Mouse (Mus musculus) kidney, embryonic 14.5 days (tissue): Measurements from ENCODE around the gene Ube2v1. TPM values are rescaled to one million over a fixed set of nuclear protein-coding genes. Genes with fewer than 3 reads are reported as not detected.

Experiments used
- ATAC-seq: fragments of 200-750 bp; cut with Nextera tagmentation; 2 replicates; pipeline ENCODE4 v1.8.0; 2017; ENCODE audit warnings: moderate number of reproducible peaks, mild to moderate bottlenecking, moderate TSS enrichment, moderate library complexity; ENCODE audit not compliant: low FRiP score, low TSS enrichment
- H3K27ac ChIP-seq: fragments of 300-500 bp; sonication (generic); 2 replicates; pipeline ENCODE4 v1.5.1; 2014; ENCODE audit warnings: low read depth, mild to moderate bottlenecking, low read length, moderate library complexity, mixed read lengths
- H3K27me3 ChIP-seq: fragments of 300-500 bp; sonication (generic); 2 replicates; pipeline ENCODE4 v1.6.1; 2014; ENCODE audit warnings: mild to moderate bottlenecking, low read length; ENCODE audit not compliant: control insufficient read depth, insufficient read depth
- H3K36me3 ChIP-seq: fragments of 300-500 bp; sonication (generic); 2 replicates; pipeline ENCODE4 v1.6.1; 2014; ENCODE audit warnings: low read length, mixed read lengths; ENCODE audit not compliant: control insufficient read depth, insufficient read depth
- H3K4me1 ChIP-seq: fragments of 300-500 bp; sonication (generic); 2 replicates; pipeline ENCODE4 v1.6.1; 2014; ENCODE audit warnings: low read length, mixed read lengths; ENCODE audit not compliant: control insufficient read depth, insufficient read depth
- H3K4me2 ChIP-seq: fragments of 300-500 bp; sonication (generic); replicated peaks from 2 replicates; pipeline ENCODE4 v1.6.1; 2014; ENCODE audit warnings: low read depth, mild to moderate bottlenecking, low read length
- H3K4me3 ChIP-seq: fragments of 300-500 bp; sonication (generic); 2 replicates; pipeline ENCODE4 v1.5.1; 2014; ENCODE audit warnings: mild to moderate bottlenecking, low read length
- H3K9ac ChIP-seq: fragments of 300-500 bp; sonication (generic); 2 replicates; pipeline ENCODE4 v1.6.1; 2014; ENCODE audit warnings: low read depth, mild to moderate bottlenecking, low read length, moderate library complexity
- H3K9me3 ChIP-seq: fragments of 300-500 bp; sonication (generic); 2 replicates; pipeline ENCODE4 v1.6.1; 2016; ENCODE audit warnings: low read length; ENCODE audit not compliant: control insufficient read depth
- WGBS: fragments of 180-500 bp; shearing (Covaris S2); extraction: QIAGEN DNeasy Blood & Tissue Kit; methylation state at CpG from one replicate; pipeline ENCODE4 v1.1.7; 2014; 5-methylcytosine and 5-hydroxymethylcytosine counted together
- polyA plus RNA-seq: library from polyadenylated mRNA; unstranded; fragments of >200 nt; fragmentation: Nextera tagmentation; extraction: Ambion mirVana; gene quantifications from 2 replicates; pipeline ENCODE4 v1.2.1, GENCODE M21; 2014

The Ube2v1 gene
- polyA plus RNA-seq, 1 experiment from 2014 or later, result 283 TPM

DNA sequence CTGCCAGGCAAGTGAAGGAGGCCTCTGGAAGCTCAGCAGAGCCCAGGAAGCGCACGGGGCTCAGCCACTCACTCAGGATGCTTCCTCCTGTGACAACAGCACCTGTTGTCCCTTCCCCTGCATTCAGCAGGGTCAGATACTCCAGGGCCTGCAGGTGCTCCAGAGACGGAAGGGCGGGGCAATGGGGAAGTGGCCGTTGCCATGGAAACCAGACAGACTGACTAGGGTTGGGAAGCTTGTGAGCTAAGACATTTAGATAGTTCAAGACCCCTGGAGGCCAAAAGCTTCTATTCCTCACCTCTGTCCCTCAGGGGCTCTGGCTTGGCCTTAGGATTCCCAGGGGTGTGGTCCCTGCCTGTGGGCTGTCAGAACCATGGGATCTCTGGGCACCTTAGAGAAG, 53.4 kb downstream of the Ube2v1 start:
- ATAC-seq, result no peak
- Histone ChIP-seq H3K4me2 (no peak overlapping the region), H3K4me3 (no peak overlapping the region), H3K27ac (no peak overlapping the region), H3K4me1 (peaks cover 18% of the 10 kb centered on the region), H3K9me3 (no peaks in the 10 kb centered on the region), H3K9ac (no peak overlapping the region), H3K27me3 (no peaks in the 10 kb centered on the region), H3K36me3 (no peaks in the 10 kb centered on the region)
- 54% methylated on average over 5 of the region's 5 CpGs for WGBS

DNA sequence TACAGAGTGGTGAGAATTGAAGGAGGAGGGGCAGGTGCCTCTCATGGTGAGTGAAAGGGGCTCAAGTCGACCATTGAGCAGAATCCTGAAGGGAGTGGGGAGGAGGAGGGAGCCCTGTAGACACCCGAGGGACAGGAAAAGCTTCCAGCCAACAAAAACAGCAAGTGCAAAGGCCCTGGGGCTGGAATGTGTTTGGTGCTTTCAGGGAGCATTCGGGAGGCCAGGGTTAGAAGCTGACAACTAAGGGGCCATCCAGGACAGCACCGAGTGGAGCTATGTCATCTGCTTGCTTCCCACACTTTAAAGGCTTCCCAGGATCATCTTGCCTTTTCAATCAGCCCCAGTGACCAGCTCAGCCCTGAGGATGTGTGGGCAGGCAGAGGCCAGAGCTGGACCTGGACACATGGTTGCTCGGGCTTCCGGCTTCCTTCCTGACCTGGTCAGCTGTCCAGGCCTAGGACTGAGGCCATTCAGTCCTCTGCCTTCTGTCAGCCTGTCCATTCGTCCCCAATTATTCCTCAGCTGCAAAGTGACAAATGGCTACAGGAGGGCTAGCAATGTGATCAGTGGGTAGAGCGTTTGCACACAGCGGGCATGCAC, 54.6 kb downstream of the Ube2v1 start:
- Histone ChIP-seq H3K9ac (no peak overlapping the region), H3K27ac (0 out of 2 replicates have a peak overlapping the region, but pooled peaks have one; percentile 11), H3K9me3 (no peaks in the 10 kb centered on the region), H3K27me3 (no peaks in the 10 kb centered on the region), H3K4me3 (no peak overlapping the region), H3K4me1 (peaks cover 7% of the 10 kb centered on the region; the same call in 1 of the 2 replicates), H3K4me2 (no peak overlapping the region), H3K36me3 (no peaks in the 10 kb centered on the region)
- WGBS, result 45% methylated on average over 9 of the region's 9 CpGs
- no peak for ATAC-seq

DNA sequence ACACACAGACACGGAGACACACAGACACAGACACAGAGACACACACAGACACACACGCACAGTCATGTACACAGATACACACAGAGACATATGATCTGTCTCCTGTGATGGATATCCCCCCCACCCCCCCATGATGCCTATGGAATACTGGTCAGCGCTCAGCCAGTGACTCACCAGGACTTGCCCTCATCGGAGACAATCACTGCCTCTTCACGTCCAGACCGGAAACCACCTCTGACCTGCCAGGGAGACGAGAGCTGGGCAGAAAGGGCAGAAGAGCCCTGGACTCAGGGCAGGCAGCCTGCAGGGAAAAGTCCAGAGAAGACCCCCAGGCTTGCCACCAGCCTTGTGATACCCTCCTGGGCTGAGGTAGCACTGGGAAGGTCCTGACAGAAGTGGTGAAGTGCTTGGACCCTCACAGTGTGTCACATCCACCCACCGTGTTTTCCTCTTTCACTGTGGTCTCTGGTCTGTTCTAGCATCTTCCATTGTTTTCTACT, 55.7 kb downstream of the Ube2v1 start:
- ATAC-seq, result no peak
- Histone ChIP-seq H3K27me3 (no peaks in the 10 kb centered on the region), H3K4me1 (peaks cover 3% of the 10 kb centered on the region; the same call in 1 of the 2 replicates), H3K4me3 (no peak overlapping the region), H3K36me3 (no peaks in the 10 kb centered on the region), H3K4me2 (no peak overlapping the region), H3K9ac (no peak overlapping the region), H3K27ac (no peak overlapping the region), H3K9me3 (no peaks in the 10 kb centered on the region)
- 62% methylated on average over 8 of the region's 8 CpGs for WGBS

DNA sequence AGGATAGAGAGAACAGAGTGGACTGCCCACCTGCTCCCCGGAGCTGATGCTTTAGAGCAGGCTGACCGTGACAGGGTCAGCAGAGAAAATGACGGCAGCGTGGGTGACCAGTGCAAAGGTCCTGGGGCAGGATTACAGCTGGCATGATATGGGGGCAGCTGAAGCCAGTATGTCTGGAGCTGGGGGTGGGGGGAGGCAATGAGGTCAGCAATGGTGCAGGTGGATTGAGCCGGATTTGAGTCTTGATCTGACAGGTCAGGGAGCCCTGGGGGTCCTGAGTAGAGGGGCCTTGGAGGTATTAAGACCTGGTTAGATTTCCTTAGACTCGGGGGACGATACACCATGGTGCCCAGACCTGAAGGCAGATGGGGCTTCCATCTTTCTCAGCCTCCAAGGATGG, 56.3 kb downstream of the Ube2v1 start:
- Histone ChIP-seq H3K4me2 (no peak overlapping the region), H3K4me1 (peaks cover 4% of the 10 kb centered on the region; the same call in 1 of the 2 replicates), H3K9ac (no peak overlapping the region), H3K4me3 (no peak overlapping the region), H3K9me3 (no peaks in the 10 kb centered on the region), H3K36me3 (no peaks in the 10 kb centered on the region), H3K27me3 (no peaks in the 10 kb centered on the region), H3K27ac (no peak overlapping the region)
- 72% methylated on average over 7 of the region's 7 CpGs for WGBS
- no peak for ATAC-seq

DNA sequence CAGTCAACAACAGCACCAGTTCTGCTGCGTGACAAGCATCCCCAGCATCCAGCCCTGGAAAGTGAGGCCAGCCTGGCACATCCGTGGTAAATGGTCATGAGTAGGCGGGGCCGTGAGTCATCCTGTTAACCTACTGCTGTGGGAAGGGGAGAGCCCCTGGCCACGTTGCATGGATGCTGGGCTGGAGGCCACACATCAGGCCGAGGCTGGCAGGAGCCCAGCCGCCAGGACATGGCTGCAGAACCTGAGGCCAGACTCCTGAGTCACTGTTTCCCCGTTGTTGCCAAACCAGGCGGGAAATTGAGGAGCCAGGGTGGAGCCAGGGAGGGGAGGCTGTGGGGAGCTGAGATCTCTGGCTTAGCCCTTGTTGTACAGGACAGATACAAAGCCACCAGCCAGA, 57.1 kb downstream of the Ube2v1 start:
- Histone ChIP-seq H3K4me3 (no peak overlapping the region), H3K27ac (no peak overlapping the region), H3K9ac (no peak overlapping the region), H3K27me3 (no peaks in the 10 kb centered on the region), H3K9me3 (no peaks in the 10 kb centered on the region), H3K4me1 (peaks cover 11% of the 10 kb centered on the region; the same call in 1 of the 2 replicates), H3K36me3 (no peaks in the 10 kb centered on the region), H3K4me2 (no peak overlapping the region)
- WGBS, result 60% methylated on average over 9 of the region's 9 CpGs
- ATAC-seq, result no peak

DNA sequence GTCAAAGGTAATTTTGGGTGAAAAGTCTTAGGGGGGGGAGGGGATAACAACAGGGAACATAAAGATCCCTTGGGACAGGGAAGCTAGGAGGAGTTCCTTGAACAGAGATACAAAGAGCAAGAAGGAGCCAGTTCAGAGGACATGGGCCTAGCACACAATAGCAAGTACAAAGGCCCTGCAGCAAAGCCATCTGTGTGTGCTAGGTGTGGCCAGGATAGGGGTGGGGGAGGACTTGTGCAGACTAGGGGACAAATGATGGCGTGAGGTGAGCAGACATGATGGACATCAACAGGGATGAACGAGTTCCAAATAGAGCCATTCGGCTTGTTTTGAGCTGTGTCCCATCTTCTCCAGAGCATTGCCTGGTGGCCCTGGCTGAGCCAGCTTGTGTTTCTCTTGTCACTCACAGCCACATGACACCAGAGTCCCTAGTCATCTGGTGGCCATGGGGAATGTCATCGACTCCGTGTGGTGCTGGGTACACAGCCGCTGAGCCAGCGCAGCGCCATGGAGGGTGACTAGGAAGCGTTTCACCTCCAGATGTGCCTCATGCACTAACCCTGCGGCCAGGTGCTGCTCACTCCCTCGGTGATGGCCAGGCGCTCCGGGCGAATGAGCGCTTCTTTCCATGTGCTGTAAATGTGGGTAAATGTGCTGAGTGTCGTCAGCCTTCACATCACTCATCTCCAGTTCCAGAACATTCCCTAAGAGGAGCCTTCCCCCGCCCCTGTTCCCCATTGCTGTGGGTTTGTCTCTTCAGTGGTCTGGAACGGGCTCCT, 60.3 kb downstream of the Ube2v1 start:
- H3K4me2 ChIP-seq, result no peak overlapping the region
- H3K9ac ChIP-seq, result no peak overlapping the region
- no peaks in the 10 kb centered on the region for H3K36me3 ChIP-seq
- WGBS, result 76% methylated on average over 18 of the region's 18 CpGs
- H3K4me3 ChIP-seq, result no peak overlapping the region
- peaks cover 7% of the 10 kb centered on the region; the same call in 1 of the 2 replicates for H3K4me1 ChIP-seq
- no peaks in the 10 kb centered on the region for H3K9me3 ChIP-seq
- ATAC-seq, result no peak
- no peaks in the 10 kb centered on the region for H3K27me3 ChIP-seq
- no peak overlapping the region for H3K27ac ChIP-seq

DNA sequence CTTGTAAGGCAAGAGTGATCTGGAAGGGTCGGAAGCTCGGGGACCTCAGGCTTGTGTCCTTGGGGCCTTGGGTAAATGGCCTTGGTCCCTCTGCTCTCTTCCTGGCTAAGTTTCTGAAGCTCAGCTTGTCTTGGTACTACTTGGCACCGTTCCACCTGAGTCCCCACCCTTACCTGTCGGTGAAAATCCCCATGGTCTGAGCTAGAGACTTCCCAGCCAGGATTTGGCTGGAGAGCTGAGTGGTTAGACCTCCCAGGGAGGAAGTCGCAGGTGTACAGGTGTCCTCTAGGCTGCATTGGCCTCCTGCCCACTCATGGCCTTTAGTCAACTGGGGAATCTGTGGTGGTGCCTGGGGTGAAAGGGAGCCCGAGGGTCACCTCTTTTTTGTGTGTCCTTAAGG, 61.1 kb downstream of the Ube2v1 start:
- WGBS, result 86% methylated on average over 6 of the region's 6 CpGs
- no peak overlapping the region for H3K27ac ChIP-seq
- peaks cover 8% of the 10 kb centered on the region for H3K4me1 ChIP-seq
- H3K9ac ChIP-seq, result no peak overlapping the region
- no peaks in the 10 kb centered on the region for H3K36me3 ChIP-seq
- ATAC-seq, result no peak
- H3K9me3 ChIP-seq, result no peaks in the 10 kb centered on the region
- no peak overlapping the region for H3K4me2 ChIP-seq
- H3K4me3 ChIP-seq, result no peak overlapping the region
- H3K27me3 ChIP-seq, result no peaks in the 10 kb centered on the region

DNA sequence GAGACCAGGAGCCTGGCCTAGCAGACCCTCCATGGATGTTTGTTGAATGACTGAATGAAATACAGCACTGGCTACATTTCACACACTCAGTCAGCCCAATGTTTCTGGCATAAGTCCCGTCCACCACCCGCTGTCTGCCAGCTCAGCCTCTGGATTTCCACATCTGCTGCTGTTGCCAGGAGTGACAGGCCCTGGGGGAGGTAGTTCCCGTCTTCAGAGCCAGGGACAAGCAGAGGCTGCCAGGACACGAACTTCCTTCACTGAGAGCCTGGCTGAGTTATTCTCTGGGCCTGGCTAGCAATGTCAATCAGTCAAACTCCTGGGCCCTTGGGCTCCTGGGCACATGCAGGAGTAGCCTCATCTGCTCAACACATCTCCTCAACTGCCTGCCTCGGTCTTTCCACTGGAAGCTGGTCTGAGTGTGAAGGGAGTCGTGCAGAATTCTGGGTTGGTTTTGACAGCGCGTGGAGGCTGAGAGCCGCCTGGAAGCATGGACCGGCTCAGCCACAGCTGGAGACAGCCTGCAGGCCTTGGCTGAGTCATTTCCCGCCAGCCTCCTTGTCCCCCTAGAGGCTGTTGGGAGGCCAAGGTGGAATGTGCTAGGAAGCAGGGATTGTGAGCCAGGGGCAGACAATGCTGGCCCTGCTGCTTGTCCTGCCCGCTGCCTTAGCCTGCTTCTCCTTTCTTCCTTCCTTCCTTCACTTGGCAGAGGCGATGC, 61.8 kb downstream of the Ube2v1 start:
- Histone ChIP-seq H3K27ac (peak overlapping the region; percentile 42; the same call in 1 of the 2 replicates), H3K4me2 (no peak overlapping the region), H3K9ac (no peak overlapping the region), H3K36me3 (no peaks in the 10 kb centered on the region), H3K27me3 (no peaks in the 10 kb centered on the region), H3K4me3 (no peak overlapping the region), H3K4me1 (peaks cover 13% of the 10 kb centered on the region), H3K9me3 (no peaks in the 10 kb centered on the region)
- 66% methylated on average over 13 of the region's 13 CpGs for WGBS
- no peak for ATAC-seq
